Mouse (Mus musculus) midbrain, postnatal 0 days (tissue): ENCODE results near the gene Slc26a10. TPM values are rescaled to one million over a fixed set of nuclear protein-coding genes. Genes with fewer than 3 reads are reported as not detected.

Source experiments
- ATAC-seq: fragments of 200-750 bp; cut with Nextera tagmentation; 2 replicates; pipeline ENCODE4 v1.8.0; 2017; ENCODE audit warnings: moderate number of reproducible peaks, mild to moderate bottlenecking, moderate TSS enrichment, moderate library complexity; ENCODE audit not compliant: low FRiP score
- DNase-seq: peaks from one replicate; pipeline ENCODE4 v3.0.0-alpha.2; 2015; ENCODE audit warnings: low spot score
- H3K27ac ChIP-seq: fragments of 300-500 bp; sonication (generic); 2 replicates; pipeline ENCODE4 v1.5.1; 2014; ENCODE audit warnings: low read depth, mild to moderate bottlenecking, low read length, mixed read lengths
- H3K27me3 ChIP-seq: fragments of 300-500 bp; sonication (generic); 2 replicates; pipeline ENCODE4 v1.6.1; 2014; ENCODE audit warnings: low read length, control low read depth, mixed read lengths; ENCODE audit not compliant: insufficient read depth
- H3K36me3 ChIP-seq: fragments of 300-500 bp; sonication (generic); 2 replicates; pipeline ENCODE4 v1.6.1; 2014; ENCODE audit warnings: low read length, control low read depth, mixed read lengths; ENCODE audit not compliant: insufficient read depth
- H3K4me1 ChIP-seq: fragments of 300-500 bp; sonication (generic); 2 replicates; pipeline ENCODE4 v1.6.1; 2014; ENCODE audit warnings: mild to moderate bottlenecking, control low read depth, antibody characterized with exemption, low read length, mixed read lengths; ENCODE audit not compliant: insufficient read depth
- H3K4me2 ChIP-seq: fragments of 300-500 bp; sonication (generic); 2 replicates; pipeline ENCODE4 v1.6.1; 2014; ENCODE audit warnings: low read depth, mild to moderate bottlenecking, low read length, mixed read lengths; ENCODE audit not compliant: poor library complexity, severe bottlenecking
- H3K4me3 ChIP-seq: fragments of 300-500 bp; sonication (generic); 2 replicates; pipeline ENCODE4 v1.5.1; 2014; ENCODE audit warnings: low read depth, mild to moderate bottlenecking, low read length, moderate library complexity
- H3K9ac ChIP-seq: fragments of 300-500 bp; sonication (generic); replicated peaks from 2 replicates; pipeline ENCODE4 v1.6.1; 2014; ENCODE audit warnings: mild to moderate bottlenecking, low read length, moderate library complexity, mixed read lengths; ENCODE audit not compliant: poor library complexity, severe bottlenecking
- H3K9me3 ChIP-seq: fragments of 300-500 bp; sonication (generic); 2 replicates; pipeline ENCODE4 v1.6.1; 2016; ENCODE audit warnings: low read length, control low read depth
- CTCF ChIP-seq: IDR thresholded peaks from 2 replicates; pipeline ENCODE4 v1.5.1; 2016; ENCODE audit warnings: antibody characterized with exemption, mild to moderate bottlenecking
- WGBS: fragments of 180-500 bp; shearing (Covaris S2); extraction: QIAGEN DNeasy Blood & Tissue Kit; methylation state at CpG from one replicate; pipeline ENCODE4 v1.1.7; 2014; 5-methylcytosine and 5-hydroxymethylcytosine counted together
- polyA plus RNA-seq: library from polyadenylated mRNA; unstranded; fragments of >200 nt; fragmentation: Nextera tagmentation; extraction: Ambion mirVana; gene quantifications from 2 replicates; pipeline ENCODE4 v1.2.1, GENCODE M21; 2015
- total RNA-seq: library from RNA; depleted of rRNA; stranded (reverse); fragments of >200 nt; gene quantifications from 2 replicates; pipeline ENCODE4 v1.2.3, GENCODE M21; 2014

Gene Slc26a10
- total and polyA plus RNA-seq, 2 experiments from 2014 or later = 0.05 to 0.80 TPM

DNA sequence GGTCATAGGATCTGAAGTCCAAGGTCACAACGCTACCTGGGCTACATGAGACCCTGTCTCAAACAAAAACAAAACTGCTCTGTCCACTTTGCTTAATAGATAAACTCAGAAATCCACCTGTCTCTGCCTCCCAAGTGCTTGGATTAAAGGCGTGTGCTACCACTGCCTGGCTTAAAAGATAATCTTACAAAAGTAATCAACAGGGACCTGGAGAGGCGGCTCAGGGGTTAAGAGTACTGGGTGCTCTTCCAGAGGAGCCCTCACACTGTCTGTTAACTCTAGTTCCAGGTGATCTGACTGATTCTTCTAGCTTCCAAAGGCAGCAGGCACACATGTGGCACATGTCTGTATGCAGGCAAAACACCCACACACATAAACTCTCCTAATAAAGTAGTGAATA lies 22.7 kb upstream of the Slc26a10 start:
- ATAC-seq (no peak), DNase-seq (no peak)
- H3K27me3 ChIP-seq = no peaks in the 10 kb centered on the region
- no peak overlapping the region for H3K4me2 ChIP-seq
- 94% methylated on average over 3 of the region's 3 CpGs for WGBS
- no peak overlapping the region for H3K27ac ChIP-seq
- no peaks in the 10 kb centered on the region for H3K4me1 ChIP-seq
- no peak overlapping the region for H3K9ac ChIP-seq
- TF ChIP-seq CTCF = no peak
- no peak overlapping the region for H3K4me3 ChIP-seq
- peaks cover 52% of the 10 kb centered on the region for H3K36me3 ChIP-seq
- H3K9me3 ChIP-seq = no peaks in the 10 kb centered on the region

DNA sequence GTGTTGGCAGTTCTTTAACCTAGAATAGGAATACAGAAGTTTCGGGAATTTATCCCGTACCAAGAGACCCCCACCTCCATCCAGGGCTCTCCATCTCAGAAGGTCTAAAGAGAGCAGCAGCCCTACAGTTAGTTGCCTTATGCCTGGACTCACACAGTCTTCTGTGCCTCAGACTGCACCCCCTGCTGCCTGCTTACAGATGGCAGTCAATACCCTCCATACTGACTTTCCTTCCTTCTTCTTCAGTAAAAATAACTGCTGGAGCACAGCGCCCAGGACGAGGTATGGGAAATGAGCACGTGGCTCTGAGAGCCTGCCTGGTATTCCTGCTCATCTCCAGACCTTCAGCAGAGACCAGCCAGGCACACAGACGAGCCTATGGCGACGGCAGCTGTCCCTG lies 19.8 kb upstream of the Slc26a10 start:
- no peaks in the 10 kb centered on the region for H3K9me3 ChIP-seq
- H3K4me2 ChIP-seq = no peak overlapping the region
- H3K9ac ChIP-seq = no peak overlapping the region
- 81% methylated on average over 8 of the region's 8 CpGs for WGBS
- peaks cover 6% of the 10 kb centered on the region; the same call in 1 of the 2 replicates for H3K4me1 ChIP-seq
- DNase-seq (no peak), ATAC-seq (no peak)
- no peaks in the 10 kb centered on the region for H3K27me3 ChIP-seq
- H3K27ac ChIP-seq = no peak overlapping the region
- peak; percentile 38 for TF ChIP-seq CTCF
- no peak overlapping the region for H3K4me3 ChIP-seq
- peaks cover 42% of the 10 kb centered on the region for H3K36me3 ChIP-seq

DNA sequence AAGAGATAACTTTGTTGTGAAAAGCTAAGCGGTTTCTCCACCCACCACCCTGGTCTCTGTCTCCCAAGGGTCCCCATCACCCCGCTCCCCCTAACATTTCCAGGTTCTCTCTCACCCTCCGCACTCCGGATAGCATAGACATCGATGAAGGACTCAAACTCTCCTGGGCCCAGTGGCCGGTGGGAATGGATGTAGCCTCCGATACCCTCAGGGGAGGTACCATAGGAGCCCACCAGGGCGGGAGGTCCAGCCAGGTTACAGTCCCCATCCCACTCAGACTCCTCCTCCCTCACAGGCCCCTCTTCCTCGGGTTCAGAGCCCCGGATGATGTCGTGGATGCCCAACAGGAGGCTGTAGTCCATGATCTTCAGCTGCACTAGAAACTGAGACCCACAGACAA lies 19.0 kb upstream of the Slc26a10 start:
- WGBS = 79% methylated on average over 11 of the region's 11 CpGs
- Histone ChIP-seq H3K9ac (no peak overlapping the region), H3K9me3 (no peaks in the 10 kb centered on the region), H3K4me2 (no peak overlapping the region), H3K27ac (no peak overlapping the region; the same call in 1 of the 2 replicates), H3K27me3 (no peaks in the 10 kb centered on the region), H3K4me1 (peaks cover 6% of the 10 kb centered on the region; the same call in 1 of the 2 replicates), H3K4me3 (no peak overlapping the region), H3K36me3 (peaks cover 34% of the 10 kb centered on the region)
- TF ChIP-seq CTCF = no peak
- no peak for DNase-seq
- no peak for ATAC-seq

DNA sequence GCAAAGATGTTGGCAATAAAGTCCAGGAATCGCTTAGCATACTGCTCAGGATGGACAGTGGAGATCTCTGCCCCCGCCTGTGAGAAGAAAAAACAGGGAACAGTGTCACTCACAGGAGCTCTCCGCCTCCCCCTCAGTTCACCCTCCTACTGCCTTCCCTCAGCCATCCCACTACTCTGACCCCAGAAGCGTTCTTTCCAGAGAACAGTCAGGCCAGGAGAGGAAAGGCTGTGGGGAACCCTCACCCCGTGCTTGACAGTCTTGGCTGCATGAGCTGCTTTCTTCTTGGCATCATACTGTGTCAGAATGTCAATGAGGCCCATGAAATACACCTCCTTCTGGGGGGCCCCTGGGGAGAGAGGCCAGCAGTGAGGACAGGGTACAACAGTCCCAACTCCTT lies 18.6 kb upstream of the Slc26a10 start:
- H3K9me3 ChIP-seq = no peaks in the 10 kb centered on the region
- WGBS = 60% methylated on average over 5 of the region's 5 CpGs
- DNase-seq = no peak
- H3K4me1 ChIP-seq = peaks cover 6% of the 10 kb centered on the region; the same call in 1 of the 2 replicates
- no peak overlapping the region for H3K4me3 ChIP-seq
- H3K4me2 ChIP-seq = no peak overlapping the region
- H3K27me3 ChIP-seq = no peaks in the 10 kb centered on the region
- H3K27ac ChIP-seq = 0 out of 2 replicates have a peak overlapping the region, but pooled peaks have one; percentile 26
- no peak for TF ChIP-seq CTCF
- no peak for ATAC-seq
- H3K36me3 ChIP-seq = peaks cover 34% of the 10 kb centered on the region
- H3K9ac ChIP-seq = no peak overlapping the region

DNA sequence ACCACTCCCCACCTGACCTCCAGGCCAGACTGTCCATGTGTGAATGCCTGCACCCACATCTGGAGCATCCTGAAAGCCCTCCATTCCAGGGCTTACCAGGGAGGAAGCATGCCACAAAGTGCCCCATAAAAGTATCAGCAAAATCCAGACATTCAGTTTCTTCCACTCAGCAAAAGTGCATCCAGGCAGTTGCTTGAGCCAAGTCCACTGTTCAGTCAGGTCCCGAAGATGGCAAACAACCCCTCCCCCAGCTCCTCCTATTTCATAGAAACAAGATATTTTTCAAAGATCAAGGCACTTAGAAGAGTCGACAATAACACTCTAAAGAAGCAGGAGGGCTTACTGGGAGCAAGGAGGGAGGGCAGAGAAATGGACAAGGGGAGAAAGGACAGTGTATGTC lies 18.0 kb upstream of the Slc26a10 start:
- ATAC-seq (no peak), DNase-seq (no peak)
- H3K27me3 ChIP-seq = no peaks in the 10 kb centered on the region
- no peak for TF ChIP-seq CTCF
- H3K36me3 ChIP-seq = peaks cover 29% of the 10 kb centered on the region
- H3K9ac ChIP-seq = no peak overlapping the region
- WGBS = 67% methylated on average over 2 of the region's 2 CpGs
- peaks cover 6% of the 10 kb centered on the region; the same call in 1 of the 2 replicates for H3K4me1 ChIP-seq
- H3K9me3 ChIP-seq = no peaks in the 10 kb centered on the region
- H3K4me2 ChIP-seq = no peak overlapping the region
- no peak overlapping the region for H3K4me3 ChIP-seq
- 0 out of 2 replicates have a peak overlapping the region, but pooled peaks have one; percentile 26 for H3K27ac ChIP-seq

DNA sequence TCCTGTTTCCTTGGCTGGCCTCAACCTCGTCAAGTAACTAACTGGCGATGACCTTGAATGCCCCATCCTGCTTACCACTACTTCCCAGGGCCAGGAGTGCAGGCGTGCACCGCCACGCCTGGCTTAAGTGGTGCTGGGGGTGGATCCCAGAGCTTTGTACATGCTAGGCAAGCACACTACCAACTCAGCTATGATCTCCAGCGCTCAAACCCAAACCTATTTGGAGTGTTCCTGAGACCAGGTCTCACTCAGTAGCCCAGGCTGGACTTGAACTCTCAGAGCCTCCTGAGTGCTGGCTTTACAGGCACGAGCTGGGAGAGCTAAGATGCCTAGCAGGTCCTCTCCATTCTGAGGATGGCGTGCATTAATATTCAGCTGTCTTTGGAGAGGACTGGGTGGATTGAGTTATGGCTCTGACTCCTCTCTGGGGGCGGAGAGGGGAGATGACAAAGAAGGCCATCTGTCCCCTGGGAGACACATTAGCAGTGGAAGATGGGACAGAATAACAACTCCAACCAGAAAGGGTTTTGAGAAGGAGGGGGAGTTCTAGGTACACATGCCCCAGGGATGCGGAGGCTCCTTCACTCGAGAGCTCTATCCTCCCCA lies 17.2 kb upstream of the Slc26a10 start:
- ATAC-seq = no peak
- DNase-seq = no peak
- H3K4me1 ChIP-seq = peaks cover 6% of the 10 kb centered on the region; the same call in 1 of the 2 replicates
- 90% methylated on average over 11 of the region's 11 CpGs for WGBS
- H3K36me3 ChIP-seq = peaks cover 34% of the 10 kb centered on the region
- H3K27ac ChIP-seq = 0 out of 2 replicates have a peak overlapping the region, but pooled peaks have one; percentile 12
- H3K4me2 ChIP-seq = no peak overlapping the region
- H3K27me3 ChIP-seq = no peaks in the 10 kb centered on the region
- no peak for TF ChIP-seq CTCF
- H3K4me3 ChIP-seq = no peak overlapping the region
- H3K9me3 ChIP-seq = no peaks in the 10 kb centered on the region
- no peak overlapping the region for H3K9ac ChIP-seq
